Mouse (Mus musculus): Measurements from ENCODE around the gene Hoxd9.

GRCm38 (mm10) chr2:74722949-74723348 is 25.4 kb downstream of the Hoxd9 start:
- no peak for TF ChIP-seq CTCF (IDR thresholded peaks at IDR 0.05; ENCODE audit: low read depth, low read length)
- no peak for TF ChIP-seq POLR2A (IDR thresholded peaks at IDR 0.05; ENCODE audit: insufficient read depth, low read length)

Data from ES-Bruce4 (cell line).